Mouse (Mus musculus): ENCODE data around the gene Atp1a3.
A peak's percentile ranks its signal among the peaks of the same experiment; 100 is the strongest.
"Not testable (repeated sequence)": the region's sequence is repeated elsewhere in the genome, so short reads cannot be mapped to it uniquely, and the experiment has no call there.

Atp1a3 gene

GRCm38 (mm10) chr7:25005421-25006065 lies at the start of gene Atp1a3:
TSS of gene Atp1a3 (minus strand) at chr7:25005958.
- no peak for DNase-seq (ENCODE audit: low read depth)

- no peak for DNase-seq (ENCODE audit: low read depth)
Observed at GRCm38 (mm10) chr7:25052587-25052986, 46.8 kb upstream of the Atp1a3 start.

- no peak for DNase-seq (ENCODE audit: low read depth)
Observed at GRCm38 (mm10) chr7:25049295-25049930, 43.7 kb upstream of the Atp1a3 start.

- DNase-seq (ENCODE audit: low read depth), result no peak
Observed at GRCm38 (mm10) chr7:25047363-25047762, 41.6 kb upstream of the Atp1a3 start.

GRCm38 (mm10) chr7:25044599-25044998 lies 38.8 kb upstream of the Atp1a3 start:
- DNase-seq (ENCODE audit: low read depth), result not testable (repeated sequence)

GRCm38 (mm10) chr7:25041921-25042320 lies 36.2 kb upstream of the Atp1a3 start:
- no peak for DNase-seq (ENCODE audit: low read depth)

GRCm38 (mm10) chr7:25035916-25036315 lies 30.2 kb upstream of the Atp1a3 start:
- DNase-seq (ENCODE audit: low read depth), result peak; percentile 80

- no peak for DNase-seq (ENCODE audit: low read depth)
Observed at GRCm38 (mm10) chr7:25034796-25035195, 29.0 kb upstream of the Atp1a3 start.

GRCm38 (mm10) chr7:25031528-25031927 lies 25.8 kb upstream of the Atp1a3 start:
- DNase-seq (ENCODE audit: low read depth), result no peak

- DNase-seq (ENCODE audit: low read depth), result peak; percentile 86
Observed at GRCm38 (mm10) chr7:25030032-25030753, 24.4 kb upstream of the Atp1a3 start.

GRCm38 (mm10) chr7:25026452-25026851 lies 20.7 kb upstream of the Atp1a3 start:
- no peak for DNase-seq (ENCODE audit: low read depth)

- no peak for DNase-seq (ENCODE audit: low read depth)
Observed at GRCm38 (mm10) chr7:25025855-25026439, 20.2 kb upstream of the Atp1a3 start.

- DNase-seq (ENCODE audit: low read depth), result no peak
Observed at GRCm38 (mm10) chr7:25011592-25011991, 5.8 kb upstream of the Atp1a3 start.

GRCm38 (mm10) chr7:25010090-25010913 lies 4.5 kb upstream of the Atp1a3 start:
- peak; percentile 52 for DNase-seq (ENCODE audit: low read depth)

GRCm38 (mm10) chr7:25009099-25009700 lies 3.4 kb upstream of the Atp1a3 start:
- no peak for DNase-seq (ENCODE audit: low read depth)

- DNase-seq (ENCODE audit: low read depth), result peak; percentile 70
Observed at GRCm38 (mm10) chr7:25008635-25009034, 2.9 kb upstream of the Atp1a3 start.

GRCm38 (mm10) chr7:25007609-25008374 lies 2.0 kb upstream of the Atp1a3 start:
- DNase-seq (ENCODE audit: low read depth), result no peak

GRCm38 (mm10) chr7:25006586-25007364 lies 1.0 kb upstream of the Atp1a3 start:
- peak; percentile 27 for DNase-seq (ENCODE audit: low read depth)

- no peak for DNase-seq (ENCODE audit: low read depth)
Observed at GRCm38 (mm10) chr7:25006171-25006570, 413 bp upstream of the Atp1a3 start.

- no peak for DNase-seq (ENCODE audit: low read depth)
Observed at GRCm38 (mm10) chr7:25004806-25005205, 952 bp downstream of the Atp1a3 start.

Data from induced T-regulatory cell, adult 2 months (primary cell).